Mouse (Mus musculus) adrenal gland, postnatal 36 days (tissue): ENCODE measurements around the gene Irak1bp1. TPM values are rescaled to one million over a fixed set of nuclear protein-coding genes. Genes with fewer than 3 reads are reported as not detected.

ENCODE experiments used
- DNase-seq, 2 experiments: peaks; one replicate each; pipeline ENCODE4 v3.0.0; 2021; ENCODE audit warnings: mixed read lengths in 1 of 2
- total RNA-seq, 2 experiments: library from RNA; stranded (reverse); gene quantifications; 2 replicates each; pipeline ENCODE4 v1.2.3; 2021

Irak1bp1 gene
- total RNA-seq, 2 experiments from 2014 or later: 5.2 to 5.5 TPM

GRCm38 (mm10) chr9:82877078-82877477 lies 47.7 kb downstream of the Irak1bp1 start:
- no peak for DNase-seq

- DNase-seq: no peak
These were observed 54.8 kb downstream of the Irak1bp1 start for GRCm38 (mm10) chr9:82884177-82884576.

GRCm38 (mm10) chr9:82888645-82889044 lies 59.3 kb downstream of the Irak1bp1 start:
- no peak for DNase-seq

Other genes with a start within 250 kb of the Irak1bp1 start
- 100 to 1,000 TPM in 1 of 2 experiments, 10 to 100 TPM in 1; 79.6 to 108 TPM for gene Phip, start 146.0 kb downstream of the Irak1bp1 start, total RNA-seq